Mouse (Mus musculus): ENCODE data around the gene Fez1. TPM values are rescaled to one million over a fixed set of nuclear protein-coding genes. Genes with fewer than 3 reads are reported as not detected.
A peak's percentile ranks its signal among the peaks of the same experiment; 100 is the strongest.

Gene Fez1
- 1.9 and 3.8 TPM in 2 replicates for polyA plus RNA-seq (2016; fragmentation: Nextera tagmentation; extraction: Ambion mirVana)

DNA sequence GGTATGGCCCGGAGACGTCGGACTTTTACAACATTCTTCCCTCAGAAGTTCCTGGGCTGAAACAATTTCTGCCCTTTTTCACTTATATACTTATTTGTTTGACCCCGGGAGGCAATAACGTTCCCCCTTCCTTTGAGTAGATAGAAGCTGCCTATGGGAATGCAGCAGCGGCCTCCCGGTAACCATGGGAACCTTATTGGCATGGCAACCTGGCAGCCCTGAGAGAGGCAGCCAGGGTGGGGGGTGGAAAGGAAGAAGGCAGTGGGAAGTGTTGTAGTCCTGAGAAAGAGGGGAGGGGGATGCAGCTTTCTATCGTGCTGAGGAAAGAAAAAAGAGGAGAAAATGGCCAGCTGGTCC lies at the start of gene Fez1:
Fez1 (plus strand) TSS at position 221 of the 357 bp plus-strand sequence.
- Histone ChIP-seq H3K9me3 (no peaks in the 10 kb centered on the region), H3K4me3 (no peak within 1 kb of the TSS), H3K4me1 (peaks cover 6% of the 10 kb centered on the region; the same call in 1 of the 2 replicates), H3K27ac (no peak within 1 kb of the TSS), H3K36me3 (no peaks in the 10 kb centered on the region), H3K27me3 (ENCODE audit: insufficient read depth, poor library complexity, severe bottlenecking) (no peaks in the 10 kb centered on the region)
- WGBS = 7% methylated on average over 8 of the region's 8 CpGs
- DNase-seq (ENCODE audit: low spot score) = peak; percentile 77

DNA sequence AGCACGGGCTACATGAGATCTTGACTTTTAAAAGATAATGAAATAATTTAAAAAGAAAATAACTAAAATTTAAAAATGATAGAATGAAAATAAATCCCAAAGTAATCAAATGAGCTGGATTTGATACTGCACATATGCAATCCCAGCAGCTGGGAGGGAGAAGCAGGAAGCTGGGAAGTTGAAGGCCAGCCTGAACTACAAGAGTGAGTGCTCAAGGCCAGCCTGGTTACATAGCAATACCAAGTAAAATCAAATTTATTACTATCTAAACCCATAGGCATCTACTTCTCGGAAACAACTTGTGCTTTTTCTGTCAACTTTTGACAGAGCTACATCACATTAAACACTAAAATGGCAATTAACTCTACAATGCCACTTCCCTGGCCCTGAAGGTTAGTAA lies 37.7 kb upstream of the Fez1 start:
- Histone ChIP-seq H3K4me3 (no peak overlapping the region), H3K4me1 (no peaks in the 10 kb centered on the region), H3K27ac (no peak overlapping the region), H3K36me3 (peaks cover 89% of the 10 kb centered on the region), H3K27me3 (ENCODE audit: insufficient read depth, poor library complexity, severe bottlenecking) (no peaks in the 10 kb centered on the region), H3K9me3 (no peaks in the 10 kb centered on the region)
- no peak for DNase-seq (ENCODE audit: low spot score)
- WGBS = 88% methylated on average over 2 of the region's 2 CpGs

DNA sequence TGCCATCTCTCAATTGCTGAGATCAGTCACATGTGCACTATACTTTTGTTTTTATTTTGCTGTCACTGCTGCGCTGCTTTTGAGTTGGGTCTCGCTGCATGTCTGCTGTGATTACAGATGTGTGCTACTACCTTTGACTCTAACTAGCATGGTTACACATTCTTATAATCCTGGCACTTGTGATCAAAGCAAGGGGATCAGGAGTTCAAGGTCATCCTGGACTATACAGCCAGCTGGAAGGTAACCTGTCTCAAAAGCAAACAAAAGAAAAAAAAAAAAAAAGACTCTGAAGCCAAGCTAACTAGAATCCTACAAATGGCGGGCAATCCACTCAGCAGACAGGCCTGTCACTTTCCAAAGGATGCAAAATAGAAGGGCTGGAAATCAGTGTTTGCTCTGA lies 29.5 kb upstream of the Fez1 start:
- DNase-seq (ENCODE audit: low spot score) = no peak
- WGBS = 91% methylated on average over 3 of the region's 3 CpGs
- no peaks in the 10 kb centered on the region for H3K27me3 ChIP-seq (ENCODE audit: insufficient read depth, poor library complexity, severe bottlenecking)
- peaks cover 53% of the 10 kb centered on the region for H3K36me3 ChIP-seq
- no peak overlapping the region for H3K27ac ChIP-seq
- H3K9me3 ChIP-seq = no peaks in the 10 kb centered on the region
- H3K4me3 ChIP-seq = no peak overlapping the region
- peaks cover 11% of the 10 kb centered on the region for H3K4me1 ChIP-seq

DNA sequence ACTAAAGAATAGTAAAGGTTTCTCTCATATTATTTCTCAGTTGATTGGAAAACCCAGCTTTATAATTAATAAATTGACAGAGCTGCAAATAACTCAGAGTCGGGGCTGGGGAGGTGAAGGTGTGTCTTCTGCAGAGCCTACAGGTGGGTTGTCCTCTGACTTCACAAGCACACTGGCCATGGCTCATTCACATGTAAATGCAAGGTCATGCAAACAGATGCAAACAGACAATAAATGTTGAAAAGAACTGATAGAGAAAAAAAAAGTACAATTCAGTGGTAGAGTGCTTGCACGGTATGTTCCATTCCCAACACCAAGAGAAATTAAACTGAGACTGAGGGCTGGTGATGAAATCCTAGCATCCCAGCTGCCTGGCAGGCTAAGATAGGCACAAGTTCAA lies 27.2 kb upstream of the Fez1 start:
- no peaks in the 10 kb centered on the region for H3K27me3 ChIP-seq (ENCODE audit: insufficient read depth, poor library complexity, severe bottlenecking)
- 88% methylated on average over 2 of the region's 2 CpGs for WGBS
- H3K9me3 ChIP-seq = no peaks in the 10 kb centered on the region
- H3K36me3 ChIP-seq = peaks cover 30% of the 10 kb centered on the region
- H3K4me1 ChIP-seq = peaks cover 11% of the 10 kb centered on the region
- H3K27ac ChIP-seq = no peak overlapping the region
- DNase-seq (ENCODE audit: low spot score) = no peak
- no peak overlapping the region for H3K4me3 ChIP-seq

GRCm38 (mm10) chr9:36795556-36795955 lies 26.1 kb upstream of the Fez1 start:
- H3K9me3 ChIP-seq = no peaks in the 10 kb centered on the region
- no peak for DNase-seq (ENCODE audit: low spot score)
- H3K27ac ChIP-seq = no peak overlapping the region
- H3K4me3 ChIP-seq = no peak overlapping the region
- peaks cover 11% of the 10 kb centered on the region for H3K4me1 ChIP-seq
- H3K27me3 ChIP-seq (ENCODE audit: insufficient read depth, poor library complexity, severe bottlenecking) = no peaks in the 10 kb centered on the region
- 89% methylated on average over 1 of the region's 1 CpGs for WGBS
- H3K36me3 ChIP-seq = peaks cover 20% of the 10 kb centered on the region

DNA sequence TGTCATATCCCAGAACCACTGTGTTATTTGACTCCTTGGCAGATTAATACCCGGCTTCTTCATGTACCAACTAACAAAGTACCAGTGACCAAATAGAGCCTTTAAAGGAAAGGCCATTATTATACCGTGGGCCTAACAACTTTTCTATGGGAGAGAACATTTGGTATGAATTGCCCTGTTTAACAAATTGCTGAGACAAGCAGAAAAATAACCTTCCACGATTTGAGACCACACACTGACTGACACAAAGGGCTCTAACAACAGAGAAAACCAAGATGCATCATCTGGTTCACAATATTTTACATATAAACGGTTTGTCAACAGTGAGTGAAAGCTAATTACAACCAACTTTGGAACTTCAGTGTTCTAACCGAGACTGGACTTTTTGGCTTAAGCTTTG lies 25.4 kb upstream of the Fez1 start:
- Histone ChIP-seq H3K4me1 (peaks cover 11% of the 10 kb centered on the region), H3K4me3 (peak overlapping the region; percentile 95), H3K36me3 (peaks cover 14% of the 10 kb centered on the region), H3K27me3 (ENCODE audit: insufficient read depth, poor library complexity, severe bottlenecking) (no peaks in the 10 kb centered on the region), H3K9me3 (no peaks in the 10 kb centered on the region), H3K27ac (no peak overlapping the region)
- WGBS = 33% methylated on average over 5 of the region's 5 CpGs
- no peak for DNase-seq (ENCODE audit: low spot score)

GRCm38 (mm10) chr9:36796781-36797555 lies 24.7 kb upstream of the Fez1 start, which contains the start of gene Ei24:
Ei24 (minus strand) TSS chr9:36797393.
- WGBS = under 1% methylated on average over 66 of the region's 66 CpGs

GRCm38 (mm10) chr9:36801961-36802360 lies 19.7 kb upstream of the Fez1 start:
- Histone ChIP-seq H3K27me3 (ENCODE audit: insufficient read depth, poor library complexity, severe bottlenecking) (no peaks in the 10 kb centered on the region), H3K4me3 (no peak overlapping the region), H3K36me3 (no peaks in the 10 kb centered on the region), H3K9me3 (no peaks in the 10 kb centered on the region), H3K4me1 (no peaks in the 10 kb centered on the region; the same call in 1 of the 2 replicates), H3K27ac (no peak overlapping the region)
- DNase-seq (ENCODE audit: low spot score) = no peak
- WGBS = 81% methylated on average over 2 of the region's 2 CpGs

More at GRCm38 (mm10) chr9:36796781-36797555, 24.7 kb upstream of the Fez1 start, which contains the start of gene Ei24:
- Histone ChIP-seq H3K36me3 (peaks cover 7% of the 10 kb centered on the region), H3K4me3 (peak within 1 kb of the TSS; percentile 95), H3K27ac (peak within 1 kb of the TSS; percentile 97), H3K27me3 (ENCODE audit: insufficient read depth, poor library complexity, severe bottlenecking) (no peaks in the 10 kb centered on the region), H3K9me3 (no peaks in the 10 kb centered on the region), H3K4me1 (peaks cover 11% of the 10 kb centered on the region)
- peak; percentile 94 for DNase-seq (ENCODE audit: low spot score)

DNA sequence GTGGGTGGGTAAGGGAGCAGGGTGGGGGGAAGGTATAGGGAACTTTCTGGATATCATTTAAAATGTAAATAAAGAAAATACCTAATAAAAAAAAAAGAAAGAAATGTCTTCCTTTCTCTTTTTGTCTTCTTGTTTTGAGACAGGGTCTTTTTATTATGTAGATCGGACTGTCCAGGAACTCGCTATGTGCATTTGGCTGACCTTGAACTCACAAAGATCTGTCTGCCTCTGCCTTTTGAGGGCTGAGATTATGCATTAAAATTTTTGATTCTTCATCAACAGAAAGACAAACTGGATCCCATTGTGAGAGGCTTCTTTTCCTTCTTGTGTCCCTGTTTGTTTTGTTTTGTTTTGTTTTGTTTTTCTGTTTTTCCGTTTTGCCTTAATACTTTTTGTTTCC lies 18.7 kb upstream of the Fez1 start:
- DNase-seq (ENCODE audit: low spot score) = no peak
- Histone ChIP-seq H3K36me3 (no peaks in the 10 kb centered on the region), H3K27me3 (ENCODE audit: insufficient read depth, poor library complexity, severe bottlenecking) (no peaks in the 10 kb centered on the region), H3K9me3 (no peaks in the 10 kb centered on the region), H3K4me1 (no peaks in the 10 kb centered on the region), H3K4me3 (no peak overlapping the region), H3K27ac (no peak overlapping the region)
- WGBS = 87% methylated on average over 3 of the region's 3 CpGs

DNA sequence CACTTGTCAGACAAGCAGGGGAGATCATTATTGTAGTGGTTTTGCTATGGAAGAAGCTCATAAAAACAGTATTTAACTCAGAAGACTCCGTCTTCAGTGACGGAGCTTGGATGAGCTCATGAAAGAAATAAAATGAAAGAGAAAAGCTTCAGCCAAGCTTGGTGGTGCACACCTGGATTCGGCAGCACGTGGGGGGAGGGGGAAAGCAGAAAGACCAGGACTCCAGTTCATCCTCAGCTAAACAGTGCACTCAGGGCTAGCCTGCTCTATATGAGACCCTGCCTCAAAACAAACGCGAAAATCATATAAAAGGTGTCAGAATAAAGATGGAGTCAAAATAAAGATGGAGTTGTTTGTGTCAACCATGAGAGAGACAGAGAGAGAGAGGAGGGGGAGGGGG lies 18.3 kb upstream of the Fez1 start:
- Histone ChIP-seq H3K4me1 (no peaks in the 10 kb centered on the region), H3K9me3 (no peaks in the 10 kb centered on the region), H3K4me3 (no peak overlapping the region), H3K27me3 (ENCODE audit: insufficient read depth, poor library complexity, severe bottlenecking) (no peaks in the 10 kb centered on the region), H3K36me3 (no peaks in the 10 kb centered on the region), H3K27ac (no peak overlapping the region)
- WGBS = 75% methylated on average over 6 of the region's 6 CpGs
- DNase-seq (ENCODE audit: low spot score) = no peak

DNA sequence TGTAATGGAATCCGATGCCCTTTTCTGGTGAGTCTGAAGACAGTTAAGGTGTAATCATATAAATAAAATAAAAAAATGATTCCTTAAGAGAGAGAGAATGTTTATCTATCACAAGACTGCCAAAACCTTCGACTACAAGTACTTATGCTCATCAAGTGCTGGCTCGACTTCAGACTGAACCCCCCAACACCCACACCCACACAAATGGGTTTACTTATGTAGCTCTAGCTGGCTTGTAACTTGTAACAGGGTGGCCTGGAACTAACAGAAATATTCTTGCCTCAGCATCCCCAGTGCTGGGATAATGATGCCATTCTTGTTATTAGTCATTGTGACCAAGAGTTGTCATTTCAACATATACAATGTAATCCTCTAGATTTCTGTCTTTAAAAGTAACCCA lies 17.7 kb upstream of the Fez1 start:
- WGBS = 81% methylated on average over 3 of the region's 3 CpGs
- Histone ChIP-seq H3K4me1 (no peaks in the 10 kb centered on the region), H3K4me3 (no peak overlapping the region), H3K9me3 (no peaks in the 10 kb centered on the region), H3K36me3 (no peaks in the 10 kb centered on the region), H3K27ac (no peak overlapping the region), H3K27me3 (ENCODE audit: insufficient read depth, poor library complexity, severe bottlenecking) (no peaks in the 10 kb centered on the region)
- DNase-seq (ENCODE audit: low spot score) = no peak

- Histone ChIP-seq H3K27ac (no peak overlapping the region), H3K27me3 (ENCODE audit: insufficient read depth, poor library complexity, severe bottlenecking) (no peaks in the 10 kb centered on the region)
- 85% methylated on average over 3 of the region's 3 CpGs for WGBS
Measured at GRCm38 (mm10) chr9:36805256-36805975, 16.2 kb upstream of the Fez1 start.

DNA sequence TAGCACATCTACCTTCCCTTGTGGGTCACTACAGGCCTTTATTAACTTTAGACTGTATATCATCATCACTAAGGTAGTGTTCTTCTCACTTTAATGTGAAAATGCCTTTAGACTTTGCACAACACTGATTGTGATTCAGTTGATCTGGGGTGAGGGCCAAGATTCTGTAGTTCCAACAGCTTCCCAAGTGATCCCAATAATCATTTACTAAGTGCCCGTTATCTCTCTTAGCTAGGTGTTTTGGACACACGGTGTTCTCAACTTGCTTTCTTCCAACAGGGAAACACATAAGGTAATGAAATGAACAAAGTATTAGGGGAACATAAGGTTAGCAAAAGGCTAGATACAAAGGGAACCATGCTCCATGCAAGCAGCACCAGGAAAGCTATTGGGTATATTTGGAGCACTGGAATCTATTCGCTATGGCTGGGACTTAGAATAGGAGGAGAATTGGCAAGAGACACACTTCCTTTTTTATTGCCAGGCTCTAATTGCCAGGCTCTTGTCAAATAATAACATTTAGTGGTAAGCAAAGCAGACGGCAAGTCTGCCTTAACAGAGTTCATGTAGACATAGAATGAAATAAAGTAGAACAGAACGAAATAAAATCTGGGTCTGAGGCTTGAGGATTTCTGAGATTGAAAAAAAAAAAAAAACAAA lies 13.4 kb upstream of the Fez1 start:
- no peaks in the 10 kb centered on the region for H3K36me3 ChIP-seq
- no peak overlapping the region for H3K27ac ChIP-seq
- no peak for DNase-seq (ENCODE audit: low spot score)
- 80% methylated on average over 5 of the region's 5 CpGs for WGBS
- no peaks in the 10 kb centered on the region for H3K4me1 ChIP-seq
- no peaks in the 10 kb centered on the region for H3K27me3 ChIP-seq (ENCODE audit: insufficient read depth, poor library complexity, severe bottlenecking)
- H3K9me3 ChIP-seq = no peaks in the 10 kb centered on the region
- no peak overlapping the region for H3K4me3 ChIP-seq

More at GRCm38 (mm10) chr9:36805256-36805975, 16.2 kb upstream of the Fez1 start:
- no peak for DNase-seq (ENCODE audit: low spot score)
- Histone ChIP-seq H3K4me1 (no peaks in the 10 kb centered on the region), H3K4me3 (no peak overlapping the region), H3K9me3 (no peaks in the 10 kb centered on the region), H3K36me3 (no peaks in the 10 kb centered on the region)

All from heart, embryonic 10.5 days (tissue).